Mouse (Mus musculus) frontal cortex, postnatal 25 days (tissue): Measurements from ENCODE around the gene Def8.
"Not testable (repeated sequence)": the region's sequence is repeated elsewhere in the genome, so short reads cannot be mapped to it uniquely, and the experiment has no call there.

Experiments used
- DNase-seq, 2 experiments: peaks; one replicate each; pipeline ENCODE4 v3.0.0; 2022; ENCODE audit warnings: low spot score in 2 of 2

The Def8 gene

DNA sequence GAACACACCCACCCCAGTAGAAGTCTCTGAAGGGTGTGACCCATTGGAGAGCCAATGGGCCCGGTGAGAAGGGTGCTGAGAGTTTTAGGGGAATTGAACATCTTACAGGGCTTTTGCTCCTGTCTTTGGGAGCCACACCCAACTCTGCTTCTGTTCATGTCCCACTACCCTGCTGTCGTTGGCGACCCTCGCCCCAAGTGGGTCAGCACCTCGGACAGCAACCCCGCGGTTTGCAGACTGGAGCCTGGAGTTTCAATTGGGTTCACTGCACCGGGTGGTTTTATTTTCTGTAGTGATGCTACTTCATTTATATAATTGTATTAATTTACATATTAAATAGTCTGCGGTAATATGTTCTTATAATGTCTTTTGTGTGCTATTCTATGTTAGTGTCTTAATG is 9.1 kb upstream of the Def8 start:
- no peak for DNase-seq

DNA sequence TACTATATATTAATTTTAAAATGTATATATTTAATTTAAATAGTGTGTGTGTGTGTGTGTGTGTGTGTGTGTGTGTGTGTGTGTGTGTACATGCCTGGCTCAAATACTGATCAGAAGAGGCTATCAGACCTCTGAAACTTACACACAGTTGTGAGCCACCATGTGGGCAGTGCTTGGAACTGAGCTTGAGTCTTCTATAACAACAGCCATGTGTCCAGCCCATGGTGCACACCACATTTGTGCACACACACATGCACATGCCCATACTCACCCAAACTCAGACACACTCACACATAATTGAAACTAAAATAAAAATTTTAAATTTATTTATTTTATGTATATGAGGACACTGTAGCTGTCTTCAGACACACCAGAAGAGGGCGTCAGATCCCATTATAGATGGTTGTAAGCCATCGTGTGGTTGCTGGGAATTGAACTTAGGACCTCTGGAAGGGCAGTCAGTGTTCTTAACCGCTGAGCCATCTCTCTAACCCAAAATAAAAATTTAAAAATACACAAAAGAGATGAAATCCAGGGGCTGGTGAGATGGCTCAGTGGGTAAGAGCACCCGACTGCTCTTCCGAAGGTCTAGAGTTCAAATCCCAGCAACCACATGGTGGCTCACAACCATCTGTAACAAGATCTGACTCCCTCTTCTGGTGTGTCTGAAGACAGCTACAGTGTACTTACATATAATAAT is 8.2 kb upstream of the Def8 start:
- DNase-seq: not testable (repeated sequence)

DNA sequence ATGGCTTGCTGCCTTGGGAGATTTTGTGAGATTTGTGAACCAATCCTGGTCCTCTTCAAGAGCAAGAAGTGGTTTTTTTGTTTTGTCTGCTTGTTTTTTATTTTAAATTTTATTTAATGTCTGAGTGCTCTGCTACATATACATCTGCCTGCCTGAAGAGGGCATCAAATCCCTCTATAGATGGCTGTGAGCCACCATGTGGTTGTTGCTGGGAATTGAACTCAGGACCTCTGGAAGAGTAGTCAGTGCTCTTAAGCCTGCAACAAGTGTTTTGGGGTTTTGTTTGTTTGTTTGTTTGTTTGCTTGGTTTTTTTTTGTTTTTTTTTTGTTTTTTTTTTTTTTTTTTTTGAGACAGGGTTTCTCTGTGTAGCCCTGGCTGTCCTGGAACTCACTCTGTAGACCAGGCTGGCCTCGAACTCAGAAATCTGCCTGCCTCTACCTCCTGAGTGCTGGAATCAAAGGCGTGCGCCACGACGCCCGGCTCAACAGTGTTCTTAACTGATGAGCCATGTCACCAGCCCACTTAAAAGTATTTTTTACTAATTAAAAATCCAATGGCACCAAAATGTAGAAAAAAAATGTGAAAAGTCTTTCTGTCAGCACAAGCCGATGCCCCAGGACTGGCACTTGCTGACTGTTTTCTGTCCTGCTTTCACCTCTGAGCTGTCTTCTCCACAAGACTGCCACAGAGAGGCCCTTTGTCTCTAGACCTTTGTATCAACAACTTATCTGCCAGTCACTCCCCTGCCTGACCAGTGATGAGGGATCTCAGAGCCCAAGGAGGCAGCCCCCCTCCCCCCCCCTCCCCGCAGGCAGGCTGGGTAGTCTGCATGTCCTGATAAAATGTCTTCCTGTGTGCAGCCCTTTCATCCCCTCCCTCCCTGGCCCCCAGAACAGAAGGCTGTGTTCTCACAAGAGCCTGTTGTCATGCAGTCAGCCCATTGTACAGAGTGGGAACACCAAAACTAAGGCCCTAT is 7.1 kb upstream of the Def8 start:
- DNase-seq: no peak

DNA sequence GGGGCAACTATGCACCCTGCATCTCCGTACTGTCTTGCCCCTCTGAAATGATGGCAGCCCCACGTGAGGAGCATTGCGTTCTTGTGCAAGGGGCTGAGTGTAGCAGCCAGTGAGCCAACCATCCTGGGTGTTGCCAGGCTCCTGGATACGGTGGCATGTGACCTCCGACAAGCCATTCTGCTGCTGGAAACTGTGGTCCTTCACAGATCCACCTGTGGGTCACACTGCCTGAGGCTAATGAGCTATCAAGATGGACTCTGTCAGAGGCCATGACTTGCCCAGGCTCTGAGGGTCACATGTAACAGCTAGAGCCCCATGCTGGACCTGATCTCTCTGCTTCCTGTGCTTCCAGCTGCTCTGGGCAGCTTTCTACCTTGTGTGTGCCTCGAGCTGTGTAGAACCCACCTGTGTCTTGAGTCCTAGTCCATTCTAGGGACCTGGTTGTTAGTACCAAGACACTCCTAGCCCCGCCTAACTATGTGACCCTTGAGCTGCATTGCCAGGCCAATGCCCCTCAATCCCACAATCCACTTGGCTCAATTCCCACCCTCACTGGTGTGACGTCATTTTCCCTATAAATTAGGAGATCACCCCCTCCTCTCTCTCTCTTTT is 6.3 kb upstream of the Def8 start:
- no peak for DNase-seq

DNA sequence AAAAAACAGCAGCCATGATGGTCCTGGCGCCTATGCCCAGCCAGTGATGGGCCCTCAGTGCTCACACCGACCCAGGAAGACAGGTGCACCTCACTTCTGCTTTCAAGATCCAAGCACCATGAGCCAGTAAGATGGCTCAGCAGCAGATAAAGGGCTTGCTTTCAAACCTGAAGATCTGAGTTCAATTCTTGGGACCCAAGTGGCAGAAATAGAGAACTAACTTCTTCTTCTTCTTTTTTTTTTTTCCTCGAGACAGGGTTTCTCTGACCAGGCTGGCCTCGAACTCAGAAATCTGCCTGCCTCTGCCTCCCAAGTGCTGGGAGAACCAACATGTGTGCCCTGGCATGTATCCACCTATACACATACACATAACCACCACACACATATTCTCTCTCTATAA is 3.6 kb upstream of the Def8 start:
- no peak for DNase-seq

DNA sequence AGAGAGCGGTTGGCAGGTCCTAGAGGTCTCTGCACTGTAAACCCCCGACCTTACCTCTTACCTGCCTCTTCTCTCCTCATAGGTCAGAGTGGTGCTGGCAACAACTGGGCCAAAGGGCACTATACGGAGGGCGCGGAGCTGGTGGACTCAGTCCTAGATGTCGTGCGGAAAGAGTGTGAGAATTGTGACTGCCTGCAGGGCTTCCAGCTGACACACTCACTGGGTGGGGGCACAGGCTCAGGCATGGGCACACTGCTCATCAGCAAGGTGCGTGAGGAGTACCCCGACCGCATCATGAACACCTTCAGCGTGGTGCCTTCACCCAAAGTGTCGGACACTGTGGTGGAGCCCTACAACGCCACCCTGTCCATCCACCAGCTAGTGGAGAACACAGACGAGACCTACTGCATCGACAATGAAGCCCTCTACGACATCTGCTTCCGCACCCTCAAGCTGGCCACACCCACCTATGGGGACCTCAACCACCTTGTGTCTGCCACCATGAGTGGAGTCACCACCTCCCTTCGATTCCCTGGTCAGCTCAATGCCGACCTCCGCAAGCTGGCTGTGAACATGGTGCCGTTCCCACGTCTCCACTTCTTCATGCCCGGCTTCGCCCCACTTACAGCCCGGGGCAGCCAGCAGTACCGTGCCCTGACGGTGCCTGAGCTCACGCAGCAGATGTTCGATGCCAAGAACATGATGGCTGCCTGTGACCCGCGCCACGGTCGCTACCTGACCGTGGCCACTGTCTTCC is 2.6 kb upstream of the Def8 start:
- no peak for DNase-seq

DNA sequence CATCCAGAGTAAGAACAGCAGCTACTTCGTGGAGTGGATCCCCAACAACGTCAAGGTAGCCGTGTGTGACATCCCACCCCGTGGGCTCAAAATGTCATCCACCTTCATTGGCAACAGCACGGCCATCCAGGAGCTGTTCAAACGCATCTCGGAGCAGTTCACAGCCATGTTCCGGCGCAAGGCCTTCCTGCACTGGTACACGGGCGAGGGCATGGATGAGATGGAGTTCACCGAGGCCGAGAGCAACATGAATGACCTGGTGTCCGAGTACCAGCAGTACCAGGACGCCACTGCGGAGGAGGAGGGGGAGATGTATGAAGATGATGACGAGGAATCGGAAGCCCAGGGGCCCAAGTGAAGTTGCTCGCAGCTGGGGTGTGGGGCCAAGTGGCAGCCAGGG is 2.0 kb upstream of the Def8 start:
- DNase-seq: no peak

DNA sequence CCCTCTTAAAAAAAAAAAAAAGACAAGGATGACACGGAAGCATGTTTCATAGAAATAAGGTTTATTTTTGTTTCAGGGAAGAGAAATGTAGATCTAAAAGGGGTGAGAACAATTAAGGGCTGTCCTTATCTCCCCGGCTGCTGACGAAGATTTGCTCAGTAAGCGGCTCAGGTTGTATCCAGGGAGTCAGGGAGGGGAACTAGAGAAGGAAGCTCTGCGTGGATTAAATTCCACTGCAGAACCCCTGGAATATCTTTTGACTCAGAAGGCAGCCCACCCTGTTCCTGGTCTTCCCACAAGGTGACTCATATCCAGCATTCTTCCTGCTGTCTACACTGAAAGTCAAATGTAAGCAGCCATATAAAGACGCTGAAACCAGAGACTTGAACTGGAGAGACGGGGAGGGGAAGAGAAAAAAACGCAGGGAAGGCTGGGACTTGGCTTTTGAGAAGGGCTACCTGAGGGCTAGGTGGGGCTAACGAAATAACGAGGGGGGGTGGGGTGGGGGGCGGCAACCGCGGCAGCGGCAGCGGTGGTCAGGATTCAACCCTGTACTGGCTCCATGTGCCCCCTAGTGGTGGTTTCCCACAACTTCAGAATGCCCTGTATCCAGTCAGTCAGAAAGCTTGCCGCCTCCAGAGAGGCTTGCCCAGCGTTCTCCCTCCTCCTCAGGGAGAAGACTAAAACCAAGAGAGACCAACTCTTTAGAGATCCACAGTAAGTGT is 1.1 kb upstream of the Def8 start:
- DNase-seq: peak in 1 of 2 experiments; percentile 68

DNA sequence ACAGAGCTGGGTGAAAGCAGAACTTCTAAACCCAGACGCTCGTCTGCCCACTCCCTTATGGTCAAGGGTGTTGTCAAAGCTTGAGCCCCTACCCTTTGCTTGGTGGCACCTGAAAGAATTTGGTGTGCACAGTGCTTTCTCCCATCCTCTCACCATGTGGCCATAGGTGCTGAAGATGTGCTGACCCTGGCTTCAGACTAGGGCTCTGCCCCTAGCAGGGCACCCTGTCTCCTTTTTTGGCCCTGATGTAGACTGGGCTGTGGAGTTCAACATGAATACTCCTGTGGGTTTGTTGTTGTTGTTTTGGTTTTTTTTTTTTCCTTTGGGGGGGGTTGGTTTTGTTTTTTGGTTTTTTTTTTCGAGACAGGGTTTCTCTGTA is 557 bp upstream of the Def8 start:
- no peak for DNase-seq

DNA sequence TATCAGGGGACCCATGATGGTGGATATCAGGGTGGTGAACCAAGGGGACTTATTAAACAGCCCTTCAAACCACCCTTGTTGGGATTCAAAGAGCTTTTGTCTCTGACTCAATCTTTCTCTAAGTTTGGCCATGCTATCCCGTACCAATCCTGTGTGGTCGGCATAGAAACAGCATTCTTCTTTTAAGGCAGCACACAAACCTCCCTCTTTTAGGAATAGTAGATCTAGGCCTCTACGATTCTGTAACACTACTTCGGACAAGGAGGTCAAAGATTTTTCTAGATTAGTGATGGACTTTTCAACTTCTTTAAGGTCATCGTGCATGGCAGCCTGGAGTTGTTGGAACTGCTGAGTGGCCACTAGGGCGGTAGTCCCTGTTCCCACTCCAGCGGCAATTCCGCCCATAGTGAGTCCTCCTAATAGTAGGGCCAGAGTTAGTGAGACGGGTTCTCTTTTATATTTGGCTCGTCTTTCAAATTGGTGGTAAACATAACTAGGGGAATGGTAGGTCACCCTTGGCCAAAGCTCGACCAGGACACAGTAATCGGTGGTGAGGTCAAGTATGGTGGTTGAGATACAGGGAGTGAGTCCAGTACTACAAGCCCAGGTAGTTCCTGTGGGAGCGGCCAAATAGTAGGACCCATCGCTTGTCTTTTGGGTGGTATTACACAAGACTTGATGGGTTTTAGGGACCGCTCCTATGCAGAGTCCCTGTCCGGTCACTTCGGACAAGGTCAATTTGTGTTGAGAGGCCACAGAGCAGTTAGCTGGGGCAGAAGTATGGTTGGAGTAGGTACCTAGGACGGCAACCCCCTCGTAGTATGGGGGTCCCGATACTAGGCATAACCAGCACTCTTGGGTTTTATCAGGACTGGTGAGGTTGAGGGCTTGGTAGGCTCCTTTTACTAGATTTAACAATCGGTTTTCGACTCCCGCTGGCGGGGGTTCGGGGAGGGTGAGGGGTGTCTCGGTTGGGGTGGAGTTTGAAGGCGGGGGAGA is 3.5 kb downstream of the Def8 start:
- no peak for DNase-seq

DNA sequence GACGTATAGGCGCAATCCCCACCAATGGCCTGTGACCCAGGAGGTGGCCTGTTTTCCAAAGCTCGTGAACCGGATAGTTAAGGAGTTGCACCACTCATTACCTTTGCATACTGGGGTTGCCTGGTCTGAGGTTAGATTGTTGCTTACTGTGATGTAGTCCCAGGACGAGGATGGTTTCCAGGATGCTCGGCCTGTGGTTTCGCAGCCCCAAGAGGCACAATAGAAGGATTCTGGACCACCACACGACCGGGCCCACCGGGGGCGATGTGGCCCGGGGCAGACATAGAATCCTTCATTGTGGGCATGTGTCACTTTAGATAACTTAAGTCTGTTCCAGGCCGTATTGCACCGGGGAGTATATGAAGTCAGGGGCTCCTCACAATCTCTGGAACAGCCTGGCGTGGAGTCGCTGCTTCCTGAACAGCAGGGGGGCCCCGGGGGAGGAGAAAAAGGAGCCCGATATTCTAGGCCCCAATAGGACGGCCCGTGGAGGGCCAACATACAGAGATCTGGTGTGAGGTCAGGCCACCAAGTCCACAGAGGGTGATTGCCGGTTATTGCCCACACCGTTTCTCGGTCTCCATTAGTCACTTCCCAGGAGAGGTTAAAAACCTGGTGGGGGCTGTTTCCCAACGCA is 4.4 kb downstream of the Def8 start:
- no peak for DNase-seq

DNA sequence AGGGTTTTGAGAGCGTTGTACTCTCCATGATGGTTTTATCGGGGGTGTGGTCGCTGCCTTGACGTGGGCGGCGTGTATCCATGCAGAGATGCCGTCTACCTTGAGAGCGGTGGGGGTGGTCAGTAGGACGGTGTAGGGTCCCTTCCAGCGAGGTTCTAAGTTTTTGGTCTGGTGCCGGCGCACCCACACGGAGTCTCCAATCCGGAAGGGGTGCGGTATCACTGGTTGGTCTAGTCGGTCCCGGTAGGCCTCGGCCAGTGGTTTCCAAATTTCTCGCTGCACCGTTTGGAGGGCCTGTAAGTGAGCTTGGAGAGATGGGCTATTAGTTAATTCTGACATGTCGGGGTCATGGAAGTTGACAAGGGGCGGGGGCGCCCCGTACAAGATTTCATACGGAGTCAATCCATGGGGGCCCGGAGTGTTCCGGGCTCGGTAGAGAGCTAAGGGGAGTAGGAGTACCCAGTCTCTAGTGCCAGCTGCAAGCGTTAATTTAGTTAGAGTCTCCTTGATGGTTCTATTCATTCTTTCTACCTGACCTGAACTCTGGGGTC is 5.1 kb downstream of the Def8 start:
- no peak for DNase-seq

DNA sequence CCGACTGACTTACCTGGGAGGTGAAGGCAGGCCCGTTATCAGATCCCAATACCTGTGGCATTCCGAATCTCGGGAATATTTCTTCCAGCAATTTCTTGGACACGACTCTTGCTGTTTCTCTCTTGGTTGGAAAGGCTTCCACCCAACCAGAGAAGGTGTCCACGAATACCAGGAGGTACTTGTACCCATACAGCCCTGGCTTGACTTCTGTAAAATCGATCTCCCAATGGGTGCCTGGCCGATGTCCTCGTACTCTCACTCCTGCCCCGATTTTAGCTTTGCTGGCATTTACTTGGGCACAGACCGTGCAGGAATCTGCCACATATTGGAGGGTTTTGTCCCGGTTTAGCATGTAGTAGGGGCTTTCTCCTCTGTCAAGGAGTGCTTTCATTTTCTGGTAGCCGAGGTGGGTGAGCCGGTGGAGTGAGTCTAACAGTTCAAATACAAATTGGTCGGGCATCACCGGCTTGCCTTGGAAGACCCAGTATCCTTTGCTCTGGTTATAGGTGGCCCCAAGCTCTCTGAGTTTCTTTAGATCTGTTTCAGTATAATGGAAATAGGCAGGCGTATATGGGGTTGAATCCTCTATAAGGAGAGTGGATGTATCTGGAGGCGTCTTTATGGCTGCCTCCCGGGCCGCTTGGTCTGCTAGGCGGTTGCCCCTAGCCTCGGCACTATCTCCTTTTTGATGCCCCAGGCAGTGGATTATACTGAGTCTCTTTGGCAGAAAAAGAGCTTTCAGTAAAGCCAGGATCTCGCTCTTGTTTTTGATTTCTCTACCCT is 5.8 kb downstream of the Def8 start:
- DNase-seq: no peak

DNA sequence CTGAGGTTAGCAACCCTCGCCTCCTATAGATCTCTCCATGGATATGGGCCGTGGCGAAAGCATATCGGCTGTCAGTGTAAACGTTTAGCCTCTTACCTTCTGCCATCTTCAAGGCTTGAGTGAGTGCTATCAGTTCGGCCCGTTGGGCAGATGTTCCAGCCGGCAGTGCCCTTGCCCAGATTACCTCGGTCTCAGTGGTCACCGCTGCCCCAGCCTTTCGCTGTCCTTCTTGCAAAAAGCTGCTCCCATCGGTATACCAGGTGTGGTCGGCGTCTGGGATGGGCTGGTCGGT is 6.3 kb downstream of the Def8 start:
- not testable (repeated sequence) for DNase-seq

DNA sequence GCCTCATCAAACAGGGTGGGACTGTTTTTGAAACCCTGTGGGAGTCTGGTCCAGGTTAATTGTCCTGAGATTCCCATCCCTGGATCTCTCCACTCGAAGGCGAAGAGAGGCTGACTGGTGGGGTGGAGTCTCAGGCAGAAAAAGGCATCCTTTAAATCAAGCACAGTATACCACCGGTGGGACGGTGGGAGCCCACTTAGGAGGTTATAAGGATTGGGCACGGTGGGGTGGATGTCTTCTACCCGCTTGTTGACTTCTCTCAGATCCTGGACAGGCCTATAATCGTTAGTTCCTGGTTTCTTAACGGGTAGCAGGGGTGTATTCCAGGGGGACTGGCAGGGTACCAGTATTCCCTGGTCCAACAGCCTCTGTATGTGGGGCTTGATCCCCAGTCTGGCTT is 7.6 kb downstream of the Def8 start:
- DNase-seq: not testable (repeated sequence)

DNA sequence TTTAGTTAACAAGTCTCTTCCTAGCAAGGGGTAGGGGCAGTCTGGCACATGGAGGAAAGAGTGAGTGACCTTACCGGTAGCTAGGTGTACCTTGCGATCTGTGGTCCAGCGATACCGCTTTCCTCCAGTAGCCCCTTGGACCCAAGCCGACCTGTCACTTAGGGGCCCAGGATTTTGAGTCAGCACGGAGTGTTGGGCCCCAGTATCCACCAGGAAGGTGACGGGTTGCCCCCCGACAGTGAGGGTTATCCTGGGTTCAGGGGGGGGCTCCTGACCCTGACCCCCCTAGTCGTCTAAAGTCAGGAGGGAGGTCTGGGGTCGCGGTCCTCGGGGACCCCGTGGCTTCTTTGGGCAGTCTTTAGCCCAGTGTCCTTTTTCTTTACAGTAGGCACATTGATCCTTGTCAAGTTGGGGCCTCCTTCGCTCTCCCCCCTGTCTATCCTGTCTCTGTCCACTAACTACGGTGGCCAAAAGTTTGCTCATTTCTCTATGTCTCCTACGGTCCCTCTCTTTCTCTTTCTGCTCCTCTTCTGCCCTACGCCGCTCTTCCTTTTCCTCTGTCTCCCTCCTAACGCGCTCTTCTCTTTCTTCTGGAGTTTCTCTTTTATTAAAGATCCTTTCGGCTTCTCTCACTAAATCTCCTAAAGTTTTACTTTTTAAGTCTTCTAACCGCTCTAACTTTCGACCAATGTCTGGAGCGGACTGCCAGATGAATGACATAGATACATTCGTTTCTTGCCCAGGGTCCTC is 8.5 kb downstream of the Def8 start:
- no peak for DNase-seq

DNA sequence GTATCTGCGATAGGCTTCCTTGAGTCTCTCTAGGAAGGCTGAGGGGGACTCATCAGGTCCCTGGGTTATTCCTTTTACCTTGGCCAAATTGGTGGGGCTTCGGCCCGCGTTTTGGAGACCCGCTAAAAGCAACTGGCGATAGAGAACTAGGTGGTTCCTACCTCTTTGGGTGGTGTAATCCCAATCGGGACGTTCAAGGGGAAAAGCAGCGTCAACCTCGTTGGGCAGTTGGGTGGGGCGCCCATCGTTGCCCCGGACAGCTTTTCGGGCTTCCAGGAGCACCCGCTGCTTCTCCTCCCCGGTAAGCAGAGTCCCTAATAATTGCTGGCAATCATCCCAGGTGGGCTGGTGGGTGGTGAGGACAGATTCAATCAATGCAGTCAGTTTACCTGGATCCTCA is 9.1 kb downstream of the Def8 start:
- no peak for DNase-seq
